In the genomic region with DNA sequence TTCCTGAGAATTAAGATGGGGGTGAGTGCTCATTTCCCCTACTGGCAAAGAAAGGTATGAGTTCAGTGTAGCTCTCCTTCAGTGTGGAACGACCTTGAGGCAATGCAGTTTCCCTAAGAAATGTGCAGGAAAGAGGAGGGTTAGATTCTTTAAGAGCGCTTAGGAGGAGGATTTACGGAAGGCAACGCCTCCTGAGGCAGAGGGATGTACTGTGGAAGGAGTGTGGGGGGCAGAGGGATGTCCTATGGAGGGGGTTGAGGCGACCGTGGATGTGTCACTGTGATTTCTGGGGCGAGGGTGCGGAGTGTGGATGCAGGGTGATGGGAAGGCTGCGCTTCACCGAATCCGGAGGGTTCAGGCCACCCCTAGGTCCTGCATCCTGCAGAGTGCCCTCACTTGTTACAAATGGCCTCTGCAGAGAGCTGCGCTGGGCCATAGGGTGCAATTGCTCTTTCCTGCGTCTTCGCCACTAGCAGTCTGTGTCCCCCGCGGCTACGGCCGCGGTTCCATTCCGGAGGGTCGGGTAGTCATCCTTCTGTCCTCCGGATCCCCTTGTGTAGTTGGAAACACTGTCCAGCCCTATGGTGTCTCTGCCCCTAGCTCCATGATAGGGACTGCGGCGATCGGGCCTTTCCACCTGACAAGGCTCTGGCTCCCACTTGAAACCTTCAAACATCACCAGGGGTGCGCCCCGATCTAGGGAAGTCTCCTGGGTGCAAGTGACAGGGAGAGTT, we compare ENCODE assay signal across 9 mouse cellular contexts. TPM values are rescaled to one million over a fixed set of nuclear protein-coding genes. Genes with fewer than 3 reads are reported as not detected.
DNase-seq lines count a peak whose midpoint lies in the region; ATAC-seq and TF ChIP-seq lines count a peak whose summit lies in the region.
"Had no signal": no experiment of that assay in that cellular context is flagged by ENCODE, and none has a peak within 500 bp of the region (broad histone marks: within the 10 kb centered on the region; RNA-seq: fewer than 3 reads in every experiment).

No protein-coding gene starts in this region.

- DNase-seq in heart, postnatal 0 days (ENCODE audit: low spot score) = no peak
- no peak for DNase-seq in heart, postnatal 4 days
- no peak for DNase-seq in embryonic facial prominence, embryonic 11.5 days (ENCODE audit: low spot score)
- no peak for DNase-seq in intestine, embryonic 14.5 days (ENCODE audit: low spot score)
- DNase-seq in midbrain, embryonic 14.5 days = peak; percentile 27
- DNase-seq in urinary bladder, postnatal 14 days (ENCODE audit: low spot score) = no peak
- no peak for DNase-seq in adrenal gland, postnatal 25 days

- no peak for TF ChIP-seq EP300 in heart, postnatal 0 days (IDR thresholded peaks at IDR 0.05; ENCODE audit: low read depth)

- peaks cover 89% of the 10 kb centered on the region for H3K27me3 ChIP-seq in heart, postnatal 0 days (ENCODE audit: control insufficient read depth, insufficient read depth, low read length)
- peaks cover 82% of the 10 kb centered on the region for H3K27me3 ChIP-seq in E14TG2a.4 (ENCODE audit: insufficient read depth, low read length)
- H3K27me3 ChIP-seq in embryonic facial prominence, embryonic 11.5 days (ENCODE audit: control insufficient read depth, insufficient read depth, low read length) = peaks cover 26% of the 10 kb centered on the region
- peaks cover 39% of the 10 kb centered on the region for H3K27me3 ChIP-seq in intestine, embryonic 14.5 days (replicated peaks; ENCODE audit: control insufficient read depth, insufficient read depth, low read length)
- H3K27me3 ChIP-seq in midbrain, embryonic 14.5 days (ENCODE audit: control insufficient read depth, insufficient read depth, low read length) = peaks cover 44% of the 10 kb centered on the region

- H3K36me3 ChIP-seq in heart, postnatal 0 days (replicated peaks; ENCODE audit: control insufficient read depth, insufficient read depth, low read length) = no peaks in the 10 kb centered on the region
- H3K36me3 ChIP-seq in E14TG2a.4 (ENCODE audit: insufficient read depth, low read length) = no peaks in the 10 kb centered on the region
- H3K36me3 ChIP-seq in embryonic facial prominence, embryonic 11.5 days (replicated peaks; ENCODE audit: control insufficient read depth, insufficient read depth, low read depth, low read length) = no peaks in the 10 kb centered on the region
- H3K36me3 ChIP-seq in intestine, embryonic 14.5 days (ENCODE audit: control insufficient read depth, insufficient read depth, low read length) = no peaks in the 10 kb centered on the region
- H3K36me3 ChIP-seq in midbrain, embryonic 14.5 days (ENCODE audit: control insufficient read depth, insufficient read depth, low read length) = no peaks in the 10 kb centered on the region

- no peaks in the 10 kb centered on the region for H3K4me1 ChIP-seq in heart, postnatal 0 days (ENCODE audit: control insufficient read depth, insufficient read depth)
- peaks cover 51% of the 10 kb centered on the region for H3K4me1 ChIP-seq in E14TG2a.4 (replicated peaks; ENCODE audit: low read depth, low read length)
- H3K4me1 ChIP-seq in embryonic facial prominence, embryonic 11.5 days (ENCODE audit: control insufficient read depth, insufficient read depth, low read length) = 0 out of 2 replicates have a peak, but pooled peaks cover 3% of the 10 kb centered on the region
- no peaks in the 10 kb centered on the region for H3K4me1 ChIP-seq in intestine, embryonic 14.5 days (replicated peaks; ENCODE audit: control insufficient read depth, insufficient read depth, low read length)
- peaks cover 7% of the 10 kb centered on the region; the same call in 1 of the 2 replicates for H3K4me1 ChIP-seq in midbrain, embryonic 14.5 days (ENCODE audit: control insufficient read depth, insufficient read depth, low read length)

- no peak for ATAC-seq in heart, postnatal 0 days (ENCODE audit: insufficient read depth, low read depth)
- 0 out of 2 replicates have a peak, but pooled peaks have one; percentile 39 for ATAC-seq in embryonic facial prominence, embryonic 11.5 days (replicated peaks; ENCODE audit: insufficient number of reproducible peaks, low FRiP score, low TSS enrichment, low read depth)
- ATAC-seq in intestine, embryonic 14.5 days (replicated peaks; ENCODE audit: low FRiP score, low TSS enrichment, low read depth) = peak; percentile 47; the same call in 1 of the 2 replicates
- ATAC-seq in midbrain, embryonic 14.5 days (ENCODE audit: low FRiP score, low TSS enrichment) = no peak

- 4% methylated on average over 27 of the region's 27 CpGs for WGBS in heart, postnatal 0 days
- 4% methylated on average over 27 of the region's 27 CpGs for WGBS in embryonic facial prominence, embryonic 11.5 days
- 4% methylated on average over 27 of the region's 27 CpGs for WGBS in intestine, embryonic 14.5 days
- WGBS in midbrain, embryonic 14.5 days = 2% methylated on average over 27 of the region's 27 CpGs

- H3K4me3 ChIP-seq in heart, postnatal 0 days (ENCODE audit: low read depth, low read length) = peak overlapping the region; percentile 34
- peak overlapping the region; percentile 64 for H3K4me3 ChIP-seq in E14TG2a.4 (replicated peaks; ENCODE audit: low read length)
- peak overlapping the region; percentile 28 for H3K4me3 ChIP-seq in embryonic facial prominence, embryonic 11.5 days (ENCODE audit: low read depth, low read length)
- peak overlapping the region; percentile 27 for H3K4me3 ChIP-seq in intestine, embryonic 14.5 days (ENCODE audit: low read depth, low read length)
- peak overlapping the region; percentile 31 for H3K4me3 ChIP-seq in midbrain, embryonic 14.5 days (replicated peaks; ENCODE audit: low read depth, low read length)

- H3K27ac ChIP-seq in heart, postnatal 0 days (ENCODE audit: low read depth) = no peak overlapping the region
- H3K27ac ChIP-seq in embryonic facial prominence, embryonic 11.5 days (replicated peaks; ENCODE audit: low read depth, low read length) = no peak overlapping the region
- no peak overlapping the region for H3K27ac ChIP-seq in intestine, embryonic 14.5 days (ENCODE audit: low read depth)
- no peak overlapping the region for H3K27ac ChIP-seq in midbrain, embryonic 14.5 days (replicated peaks; ENCODE audit: low read depth, low read length)

- no peak overlapping the region for H3K9ac ChIP-seq in heart, postnatal 0 days (replicated peaks; ENCODE audit: low read depth, low read length)
- H3K9ac ChIP-seq in embryonic facial prominence, embryonic 11.5 days (replicated peaks; ENCODE audit: low read length) = peak overlapping the region; percentile 36
- no peak overlapping the region for H3K9ac ChIP-seq in intestine, embryonic 14.5 days (ENCODE audit: low read length)
- no peak overlapping the region; the same call in 1 of the 2 replicates for H3K9ac ChIP-seq in midbrain, embryonic 14.5 days (replicated peaks; ENCODE audit: low read length)

- H3K9me3 ChIP-seq in heart, postnatal 0 days (replicated peaks; ENCODE audit: control insufficient read depth, low read length) = no peaks in the 10 kb centered on the region
- no peaks in the 10 kb centered on the region for H3K9me3 ChIP-seq in E14TG2a.4 (ENCODE audit: low read length)
- H3K9me3 ChIP-seq in embryonic facial prominence, embryonic 11.5 days (replicated peaks; ENCODE audit: control insufficient read depth, low read length) = no peaks in the 10 kb centered on the region
- no peaks in the 10 kb centered on the region for H3K9me3 ChIP-seq in intestine, embryonic 14.5 days (ENCODE audit: control insufficient read depth, low read length)
- no peaks in the 10 kb centered on the region for H3K9me3 ChIP-seq in midbrain, embryonic 14.5 days (ENCODE audit: control insufficient read depth, low read length)

- TF ChIP-seq CTCF in heart, postnatal 0 days (IDR thresholded peaks at IDR 0.05; ENCODE audit: low read depth) = no peak
- TF ChIP-seq CTCF in E14TG2a.4 (conservative IDR thresholded peaks at IDR 0.05; ENCODE audit: low read length) = peak; percentile 31

- H3K4me2 ChIP-seq in heart, postnatal 0 days (ENCODE audit: low read depth, low read length) = peak overlapping the region; percentile 55
- H3K4me2 ChIP-seq in embryonic facial prominence, embryonic 11.5 days (ENCODE audit: low read depth, low read length) = peak overlapping the region; percentile 65
- peak overlapping the region; percentile 58 for H3K4me2 ChIP-seq in intestine, embryonic 14.5 days (ENCODE audit: low read length)
- H3K4me2 ChIP-seq in midbrain, embryonic 14.5 days (ENCODE audit: low read length) = peak overlapping the region; percentile 56

RNA-seq across cellular contexts. Expression of gene Scn4b, which starts 7.5 kb away (rescaled TPM):
- 0.27 and 0.57 TPM in 2 replicates for total RNA-seq in heart, postnatal 0 days (2014; rRNA removed; ENCODE audit: low replicate concordance)
- 0.10 and 0.11 TPM in 2 replicates for polyA plus RNA-seq in heart, postnatal 0 days (2015; fragmentation: Nextera tagmentation; extraction: Ambion mirVana)
- total RNA-seq in heart, postnatal 4 days (2021) = under 1 TPM; 0.10 to 0.14 TPM
- 0.04 and 0.21 TPM in 2 replicates for polyA plus RNA-seq in embryonic facial prominence, embryonic 11.5 days (2014; fragmentation: Nextera tagmentation; extraction: Ambion mirVana)
- not detected in 2 replicates for polyA plus RNA-seq in intestine, embryonic 14.5 days (2014; fragmentation: Nextera tagmentation; extraction: Ambion mirVana)
- polyA plus RNA-seq in midbrain, embryonic 14.5 days (2014; fragmentation: Nextera tagmentation; extraction: Ambion mirVana) = 0.05 TPM in 1 of 2 replicates, not detected in the other
- 0.24 and 0.49 TPM in 2 replicates for total RNA-seq in adrenal gland, postnatal 25 days (2021)

RNA-seq across cellular contexts. Expression of gene Scn2b, which starts 28.1 kb away (rescaled TPM):
- total RNA-seq in heart, postnatal 0 days (2014; rRNA removed; ENCODE audit: low replicate concordance) = 0.04 and 0.53 TPM in 2 replicates
- polyA plus RNA-seq in heart, postnatal 0 days (2015; fragmentation: Nextera tagmentation; extraction: Ambion mirVana) = 0.31 and 0.51 TPM in 2 replicates
- total RNA-seq in heart, postnatal 4 days (2021) = under 1 TPM; 0.56 to 0.64 TPM
- 4.1 and 4.9 TPM in 2 replicates for polyA plus RNA-seq in embryonic facial prominence, embryonic 11.5 days (2014; fragmentation: Nextera tagmentation; extraction: Ambion mirVana)
- polyA plus RNA-seq in intestine, embryonic 14.5 days (2014; fragmentation: Nextera tagmentation; extraction: Ambion mirVana) = 3.7 and 3.8 TPM in 2 replicates
- 6.6 and 8.1 TPM in 2 replicates for polyA plus RNA-seq in midbrain, embryonic 14.5 days (2014; fragmentation: Nextera tagmentation; extraction: Ambion mirVana)
- total RNA-seq in adrenal gland, postnatal 25 days (2021) = 9.4 and 11.0 TPM in 2 replicates

RNA-seq across cellular contexts. Expression of gene BC049352, which starts 36.1 kb away (rescaled TPM):
- total RNA-seq in heart, postnatal 0 days (2014; rRNA removed; ENCODE audit: low replicate concordance) = not detected in 2 replicates
- polyA plus RNA-seq in heart, postnatal 0 days (2015; fragmentation: Nextera tagmentation; extraction: Ambion mirVana) = not detected in 2 replicates
- total RNA-seq in heart, postnatal 4 days (2021) = not detected
- polyA plus RNA-seq in embryonic facial prominence, embryonic 11.5 days (2014; fragmentation: Nextera tagmentation; extraction: Ambion mirVana) = not detected in 2 replicates
- polyA plus RNA-seq in intestine, embryonic 14.5 days (2014; fragmentation: Nextera tagmentation; extraction: Ambion mirVana) = 0.22 TPM in 1 of 2 replicates, not detected in the other
- polyA plus RNA-seq in midbrain, embryonic 14.5 days (2014; fragmentation: Nextera tagmentation; extraction: Ambion mirVana) = not detected in 2 replicates
- total RNA-seq in adrenal gland, postnatal 25 days (2021) = not detected in 2 replicates
- polyA plus RNA-seq: large intestine, adult 2 months had no signal

RNA-seq across cellular contexts. Expression of gene Tmprss4, which starts 58.2 kb away (rescaled TPM):
- total RNA-seq in heart, postnatal 0 days (2014; rRNA removed; ENCODE audit: low replicate concordance) = not detected in 2 replicates
- 0.22 TPM in 1 of 2 replicates, not detected in the other for polyA plus RNA-seq in heart, postnatal 0 days (2015; fragmentation: Nextera tagmentation; extraction: Ambion mirVana)
- total RNA-seq in heart, postnatal 4 days (2021) = not detected
- 0.35 TPM in 1 of 2 replicates, not detected in the other for polyA plus RNA-seq in embryonic facial prominence, embryonic 11.5 days (2014; fragmentation: Nextera tagmentation; extraction: Ambion mirVana)
- 22.3 and 23.2 TPM in 2 replicates for polyA plus RNA-seq in intestine, embryonic 14.5 days (2014; fragmentation: Nextera tagmentation; extraction: Ambion mirVana)
- polyA plus RNA-seq in midbrain, embryonic 14.5 days (2014; fragmentation: Nextera tagmentation; extraction: Ambion mirVana) = not detected in 2 replicates
- total RNA-seq in adrenal gland, postnatal 25 days (2021) = not detected in 2 replicates

Comparison
In these comparisons a context has a peak if more than half of its experiments do, and no peak if none do; other contexts are left out.
1. ATAC-seq: peak in embryonic facial prominence, embryonic 11.5 days (single experiment) and intestine, embryonic 14.5 days (single experiment); none in heart, postnatal 0 days (single experiment) and midbrain, embryonic 14.5 days (single experiment).
2. Peak in every context shown above with its lines, with median percentiles within 50 percentile points of each other: H3K4me2 ChIP-seq and H3K4me3 ChIP-seq.